Mouse (Mus musculus): ENCODE results near the gene Grk5.

The Grk5 gene

DNA sequence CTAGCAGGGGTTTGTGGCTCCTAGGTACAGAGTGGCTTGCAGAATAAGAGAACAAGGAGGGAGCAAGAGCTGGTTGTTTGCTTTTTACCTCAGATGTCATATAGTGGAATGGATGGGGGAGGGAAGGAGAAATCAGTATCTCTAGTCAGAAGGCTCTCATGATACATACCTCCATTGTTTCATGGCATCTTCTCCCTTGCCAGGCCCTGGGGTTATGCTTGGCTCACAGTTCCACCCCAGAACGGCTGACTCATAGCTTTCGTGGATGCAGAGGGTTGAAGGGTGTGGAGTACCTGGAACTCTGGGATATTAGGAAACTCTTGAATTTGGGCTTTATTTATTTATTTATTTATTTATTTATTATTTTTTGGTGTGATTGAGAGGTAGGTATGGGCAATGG is 84.0 kb downstream of the Grk5 start:
- no peak for DNase-seq (ENCODE audit: low spot score)

DNA sequence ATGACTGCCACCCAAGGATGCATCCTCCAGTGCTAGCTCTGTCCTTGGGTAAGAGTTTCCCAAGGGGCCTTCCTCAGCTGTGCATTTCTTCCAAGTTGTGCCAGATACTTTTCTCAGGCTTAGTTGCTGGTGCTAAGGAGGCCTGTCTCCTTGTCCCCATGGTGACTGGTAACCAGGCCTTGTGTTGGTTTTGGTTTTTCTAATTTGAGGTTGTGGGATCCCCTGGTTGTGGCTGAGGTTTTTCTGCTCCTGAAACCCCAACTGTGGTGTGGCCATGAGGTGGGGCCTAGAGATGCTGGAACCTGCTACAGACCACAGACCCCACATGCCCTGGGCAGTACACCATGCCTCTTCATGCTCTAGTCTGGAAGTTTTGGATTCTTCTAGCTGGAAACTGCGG is 90.0 kb downstream of the Grk5 start:
- no peak for DNase-seq (ENCODE audit: low spot score)

DNA sequence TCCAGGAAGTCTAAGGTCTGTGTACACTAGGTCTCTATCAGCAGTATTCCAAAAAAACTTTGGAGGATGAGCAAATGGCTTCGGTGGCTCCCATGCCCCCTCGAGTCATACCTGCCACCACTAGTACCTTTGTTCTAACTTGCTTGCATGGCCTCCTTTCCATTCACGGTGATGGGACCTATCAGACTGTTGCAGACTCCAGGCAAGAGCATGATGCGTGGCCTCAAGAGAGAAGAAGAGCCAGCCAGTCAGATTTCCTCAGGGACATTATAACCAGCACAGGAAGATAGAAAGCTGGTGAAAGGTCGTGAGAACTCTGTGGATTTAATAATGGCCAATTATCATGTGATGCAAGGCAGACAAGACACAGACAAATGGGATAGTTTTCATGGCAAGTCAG is 91.8 kb downstream of the Grk5 start:
- DNase-seq (ENCODE audit: low spot score): no peak

DNA sequence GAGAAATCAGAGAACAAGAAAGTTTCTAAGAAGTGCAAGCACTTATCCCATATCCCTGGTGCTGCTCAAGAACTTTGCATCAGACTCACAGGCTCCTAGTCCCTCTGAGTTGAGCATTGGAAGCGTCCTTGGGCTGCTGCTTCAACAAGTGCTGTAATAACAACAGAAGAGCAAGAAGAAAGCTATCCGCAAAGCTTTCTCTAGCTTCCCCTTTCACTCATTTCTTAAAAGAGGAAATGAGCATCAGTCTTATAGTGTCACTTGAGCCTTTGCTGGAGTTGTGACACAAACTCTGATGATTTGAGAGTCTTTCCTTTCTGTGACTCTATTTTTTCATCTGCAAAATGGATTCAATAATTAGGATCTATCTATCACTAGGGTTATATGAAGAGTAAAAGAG is 92.3 kb downstream of the Grk5 start:
- DNase-seq (ENCODE audit: low spot score): no peak

DNA sequence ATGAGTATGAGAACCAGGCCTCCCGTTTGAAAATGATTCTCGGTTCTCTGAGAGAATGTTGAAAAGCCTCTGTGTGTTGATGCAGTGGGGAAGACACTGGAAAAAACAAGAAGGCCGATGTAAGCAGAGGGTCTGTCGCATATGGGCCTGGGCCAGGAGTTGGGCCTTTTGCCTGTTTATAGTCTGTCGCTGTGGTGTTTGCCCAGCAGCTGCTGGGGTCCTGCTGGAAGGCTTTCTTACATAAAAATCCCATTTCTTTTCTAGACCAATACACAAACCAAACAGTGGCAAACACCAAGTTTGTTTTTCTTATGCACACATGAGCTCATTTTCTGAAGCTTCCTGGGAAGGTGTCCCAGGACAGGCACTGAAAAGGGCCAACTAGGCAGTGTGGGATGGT is 100.2 kb downstream of the Grk5 start:
- DNase-seq (ENCODE audit: low spot score): no peak

DNA sequence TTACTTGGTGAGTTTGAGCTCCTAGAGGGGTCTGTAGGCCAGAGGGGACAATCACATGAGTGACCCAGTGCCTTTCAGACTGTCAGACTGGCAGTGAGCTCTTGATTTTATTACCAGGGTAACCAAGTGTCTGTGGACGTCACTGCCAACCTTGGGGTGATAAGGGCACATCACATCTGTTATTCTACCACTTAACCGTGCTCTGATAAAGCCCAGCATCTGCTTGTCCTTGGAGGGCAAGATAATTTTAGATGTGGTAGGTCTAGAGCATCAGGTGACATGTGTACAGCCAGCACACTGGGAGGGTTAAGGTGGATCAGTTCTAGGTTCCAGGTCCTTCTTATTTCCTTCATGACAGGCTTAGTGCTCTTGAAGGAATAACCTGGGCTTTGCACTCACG is 104.7 kb downstream of the Grk5 start:
- no peak for DNase-seq (ENCODE audit: low spot score)

DNA sequence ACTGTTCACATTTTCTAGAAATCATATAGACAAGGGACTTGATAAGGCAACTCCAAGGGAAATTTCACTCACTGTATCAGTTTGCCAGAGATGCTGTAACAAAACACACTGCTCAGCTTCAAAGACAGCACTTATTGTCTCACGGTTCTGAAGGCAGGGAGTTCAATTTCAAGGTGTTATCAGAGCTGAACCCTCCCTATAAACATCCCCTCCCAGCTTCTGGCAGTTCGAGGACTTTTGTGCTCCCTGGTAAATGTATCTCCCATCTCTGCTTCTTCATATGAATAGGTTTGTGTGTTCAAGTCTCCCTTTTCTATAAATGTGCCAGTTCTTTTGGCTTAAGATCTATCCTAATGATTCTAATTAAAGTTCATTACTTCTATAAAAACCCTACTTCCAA is 105.3 kb downstream of the Grk5 start:
- DNase-seq (ENCODE audit: low spot score): no peak

DNA sequence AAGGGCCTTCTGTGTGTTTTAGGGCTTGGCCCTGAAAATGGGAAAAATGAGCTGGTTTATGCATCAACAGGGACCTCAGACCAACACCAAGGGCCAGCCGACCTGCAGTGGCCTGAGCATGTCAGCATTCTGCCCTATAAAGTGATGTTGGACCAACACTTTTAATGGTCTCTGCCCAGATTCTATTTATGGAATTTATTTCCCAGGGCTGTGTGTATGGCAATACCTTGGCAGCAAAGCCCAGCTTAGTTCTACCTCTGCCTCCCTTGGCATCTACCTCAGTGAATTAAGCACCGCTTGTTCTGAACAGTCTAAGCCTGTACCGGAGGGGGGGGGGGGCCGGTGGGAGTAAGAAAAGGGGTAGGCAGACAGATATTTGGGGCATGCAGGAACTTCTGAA is 108.2 kb downstream of the Grk5 start:
- no peak for DNase-seq (ENCODE audit: low spot score)

DNA sequence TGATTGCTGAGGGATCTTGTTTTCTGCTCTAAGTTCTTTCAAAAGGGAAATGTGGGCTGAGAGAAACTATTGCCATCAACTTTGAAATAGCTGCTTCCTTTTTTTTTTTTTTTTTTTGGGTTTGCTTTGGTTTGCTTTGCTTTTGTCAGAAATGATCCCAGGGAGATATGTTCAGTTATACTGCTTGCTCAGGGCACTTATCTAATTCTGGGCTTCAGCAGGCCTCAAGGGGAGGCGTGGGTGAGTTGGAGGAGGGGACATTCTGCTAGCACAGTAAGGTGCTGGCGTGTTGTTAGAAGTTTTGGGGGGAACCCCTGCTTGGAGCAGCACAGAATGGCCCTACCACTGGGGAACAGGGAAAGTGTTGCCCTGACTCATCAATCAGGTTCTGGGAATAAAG is 110.1 kb downstream of the Grk5 start:
- no peak for DNase-seq (ENCODE audit: low spot score)

DNA sequence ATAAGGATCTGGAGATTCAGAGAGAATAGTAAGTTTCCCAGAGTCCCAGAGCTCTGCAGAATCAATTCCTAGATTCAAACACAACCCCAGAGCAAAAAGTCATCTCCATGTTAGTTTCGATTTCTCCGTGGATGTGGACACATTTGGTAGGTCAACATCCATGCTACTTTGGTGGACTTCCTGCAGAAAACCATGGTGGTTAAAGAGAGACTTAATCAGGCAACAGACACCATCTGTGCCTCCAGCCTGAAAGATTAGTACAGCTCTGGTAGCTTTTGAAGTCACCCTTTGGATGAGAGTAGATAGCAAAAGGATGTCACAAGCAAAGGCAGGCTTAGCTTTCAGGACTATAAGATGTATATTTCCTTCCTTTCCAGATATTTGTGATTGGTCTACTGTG is 111.4 kb downstream of the Grk5 start:
- DNase-seq (ENCODE audit: low spot score): no peak

DNA sequence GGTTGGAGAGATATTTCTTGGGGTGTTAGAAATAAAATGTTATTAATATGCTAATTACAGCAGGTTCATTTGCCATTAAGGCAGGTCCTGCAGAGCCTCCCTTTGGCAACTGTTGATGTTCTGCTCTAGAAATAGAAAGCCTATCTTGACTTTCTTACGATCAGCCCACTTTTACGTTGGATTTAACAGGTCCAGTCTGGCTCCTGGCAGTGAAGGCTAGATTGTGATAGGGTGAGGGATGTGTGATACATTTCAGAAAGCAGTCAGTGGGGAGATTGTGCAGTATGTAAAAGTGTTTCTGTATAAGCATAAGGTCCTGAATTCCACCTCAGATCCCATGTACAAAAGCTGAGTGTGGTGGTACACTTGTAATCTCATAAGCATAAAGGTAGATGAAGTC is 119.7 kb downstream of the Grk5 start:
- no peak for DNase-seq (ENCODE audit: low spot score)

DNA sequence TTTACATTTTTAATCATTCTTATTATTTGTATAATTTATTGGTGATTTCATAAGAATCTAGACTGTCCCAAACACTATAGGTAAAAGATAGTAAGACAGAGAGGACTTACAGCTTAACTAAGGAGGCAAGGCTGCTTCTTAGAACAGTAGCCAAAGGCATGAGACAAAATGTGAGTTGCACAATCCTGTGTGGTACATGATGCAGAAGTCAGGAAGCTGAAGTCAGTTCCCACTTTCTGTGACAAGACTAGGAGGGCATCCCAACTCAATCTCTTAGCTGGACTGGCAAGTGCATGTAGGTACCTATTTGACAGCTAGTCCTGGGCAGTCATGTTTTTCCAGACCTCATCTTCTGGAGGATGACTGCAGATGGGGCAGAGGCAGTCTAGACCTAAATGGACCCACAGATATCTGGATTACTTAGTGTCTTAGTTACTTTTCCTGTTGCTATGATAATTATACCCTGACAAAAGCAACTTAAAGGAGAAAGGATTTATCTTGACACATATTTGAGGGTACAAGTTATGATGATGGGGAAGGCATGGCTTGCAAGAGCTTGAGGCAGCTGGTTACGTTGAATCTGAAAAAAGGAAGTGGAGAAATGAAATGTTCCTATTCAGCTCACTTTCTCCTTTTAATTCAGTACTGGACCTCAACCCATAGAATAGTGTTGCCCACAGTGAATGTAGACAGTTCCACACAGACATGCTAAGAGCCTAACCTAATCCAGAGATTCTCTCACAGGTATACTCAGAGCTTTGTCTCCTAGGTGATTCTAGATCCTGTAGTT is 128.1 kb downstream of the Grk5 start:
- DNase-seq (ENCODE audit: low spot score): no peak

DNA sequence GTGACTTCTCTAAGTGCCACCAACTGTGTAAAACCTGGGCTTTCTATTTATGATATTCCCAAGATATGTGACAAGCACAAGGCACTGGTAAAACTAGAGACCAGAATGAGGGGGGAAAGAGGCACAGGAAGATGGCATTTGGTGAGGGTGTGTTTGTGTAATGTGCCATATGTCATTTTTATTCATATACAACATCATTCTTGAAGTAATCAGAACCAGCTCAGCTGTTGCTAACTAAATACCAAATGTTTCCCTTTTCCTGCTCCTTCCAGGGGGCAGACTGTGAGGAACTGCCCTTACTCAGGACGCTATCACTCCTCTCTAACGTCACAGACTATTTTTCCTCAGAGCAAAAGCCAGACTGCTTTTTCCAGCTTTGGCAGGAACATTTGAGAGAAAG is 132.0 kb downstream of the Grk5 start:
- DNase-seq (ENCODE audit: low spot score): no peak

DNA sequence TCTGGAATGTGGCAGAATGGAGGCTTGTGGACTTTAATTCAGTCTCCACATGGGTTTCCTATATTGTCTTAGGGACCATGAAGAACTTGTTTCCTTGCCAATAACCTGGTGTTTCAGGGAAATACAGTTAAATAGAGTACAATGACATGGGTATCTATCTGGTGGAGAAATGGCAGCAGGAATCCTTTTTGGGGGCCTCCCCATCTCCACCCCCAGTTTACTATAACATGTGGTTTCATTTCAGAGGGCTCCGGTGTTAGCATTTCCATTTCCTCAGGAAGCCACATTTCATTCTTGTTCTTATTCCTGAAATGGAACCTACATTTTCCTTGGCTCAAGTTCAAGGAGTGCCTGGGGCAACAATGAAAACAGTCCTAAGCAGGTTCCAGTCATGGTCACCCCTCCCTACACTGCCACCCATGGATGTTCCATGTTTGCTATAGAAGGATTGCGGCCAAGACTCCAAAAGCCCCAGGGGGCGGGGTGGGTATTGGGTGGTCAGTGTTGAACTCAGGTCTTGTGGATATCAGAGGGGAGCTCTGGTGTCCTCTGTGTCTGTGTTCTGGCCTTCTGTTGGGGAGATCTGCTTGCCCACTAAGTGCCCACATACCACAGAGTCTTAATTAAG is 132.5 kb downstream of the Grk5 start:
- no peak for DNase-seq (ENCODE audit: low spot score)

DNA sequence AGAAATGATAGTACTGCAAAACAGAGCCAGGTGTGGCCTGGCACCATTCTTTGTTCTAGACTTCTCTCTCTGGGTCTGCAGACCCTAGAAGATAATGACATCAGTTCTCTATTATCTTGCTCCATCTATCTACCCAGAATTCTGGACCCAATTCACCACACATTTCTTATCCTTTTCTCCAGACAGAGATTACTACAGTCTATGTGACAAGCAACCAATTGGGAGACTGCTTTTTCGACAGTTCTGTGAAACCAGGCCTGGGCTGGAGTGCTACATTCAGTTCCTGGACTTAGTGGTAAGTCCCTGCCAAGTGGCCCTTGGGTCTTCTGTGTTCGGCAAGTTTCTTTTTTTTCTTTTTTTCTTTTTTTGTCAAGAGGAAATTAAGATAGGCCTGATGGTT is 142.0 kb downstream of the Grk5 start:
- no peak for DNase-seq (ENCODE audit: low spot score)

DNA sequence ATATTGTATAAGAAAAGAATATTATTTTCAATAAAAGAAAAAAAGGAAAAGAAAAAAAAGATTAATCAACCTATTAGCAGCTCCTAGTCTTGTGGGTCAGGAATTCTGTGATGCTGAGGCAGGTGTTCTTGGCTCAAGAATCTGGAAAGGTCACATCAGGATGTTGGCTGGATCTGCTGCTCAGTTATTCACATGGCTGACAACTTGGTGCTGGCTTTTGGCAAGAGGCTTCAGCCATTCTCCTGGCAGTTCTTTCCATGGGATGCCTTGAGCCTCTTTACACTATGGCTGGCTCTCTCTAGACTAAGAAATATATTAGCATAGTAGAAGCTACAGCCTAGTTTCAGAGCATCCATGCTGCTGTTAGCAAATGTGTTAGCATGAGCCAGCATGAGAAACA is 149.6 kb downstream of the Grk5 start:
- DNase-seq (ENCODE audit: low spot score): no peak

DNA sequence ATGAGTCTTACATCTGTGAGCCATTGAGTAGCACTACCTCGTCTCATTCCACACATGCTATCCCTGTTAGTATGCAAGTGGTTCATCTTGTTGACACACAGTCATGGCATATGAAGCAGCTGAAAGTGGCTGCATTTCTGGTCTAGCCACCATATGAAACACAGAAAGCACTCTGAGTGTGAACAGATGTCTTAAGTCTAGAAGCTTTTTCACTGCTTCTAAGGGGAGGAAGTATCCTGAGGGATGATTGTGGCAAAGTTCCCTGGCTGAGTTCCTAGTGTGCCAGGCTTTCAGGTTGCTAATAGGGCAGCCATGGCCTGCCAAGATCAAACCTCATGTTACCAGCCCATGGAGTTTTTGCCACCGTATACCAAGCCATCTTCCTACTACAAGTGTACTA is 159.1 kb downstream of the Grk5 start:
- no peak for DNase-seq (ENCODE audit: low spot score)

DNA sequence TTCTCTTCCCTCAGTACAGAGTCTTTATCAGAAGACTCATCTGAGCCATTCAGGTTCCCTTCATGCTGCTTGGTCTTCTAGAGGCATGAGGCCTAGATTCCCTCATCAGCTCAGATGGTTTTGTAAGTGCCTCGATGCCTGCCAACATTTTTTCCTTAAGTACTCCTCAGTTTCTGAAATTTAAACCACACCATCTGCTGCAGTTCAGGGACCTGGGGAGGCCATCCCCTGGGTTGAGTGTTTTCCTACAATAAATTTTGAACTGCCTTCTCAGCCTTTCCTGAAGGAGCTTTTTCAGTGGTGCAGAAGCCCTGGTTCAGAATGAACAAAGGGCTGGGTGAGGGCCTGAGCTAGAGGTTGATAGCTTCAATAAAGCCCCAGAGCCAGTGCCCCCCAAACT is 159.9 kb downstream of the Grk5 start:
- no peak for DNase-seq (ENCODE audit: low spot score)

DNA sequence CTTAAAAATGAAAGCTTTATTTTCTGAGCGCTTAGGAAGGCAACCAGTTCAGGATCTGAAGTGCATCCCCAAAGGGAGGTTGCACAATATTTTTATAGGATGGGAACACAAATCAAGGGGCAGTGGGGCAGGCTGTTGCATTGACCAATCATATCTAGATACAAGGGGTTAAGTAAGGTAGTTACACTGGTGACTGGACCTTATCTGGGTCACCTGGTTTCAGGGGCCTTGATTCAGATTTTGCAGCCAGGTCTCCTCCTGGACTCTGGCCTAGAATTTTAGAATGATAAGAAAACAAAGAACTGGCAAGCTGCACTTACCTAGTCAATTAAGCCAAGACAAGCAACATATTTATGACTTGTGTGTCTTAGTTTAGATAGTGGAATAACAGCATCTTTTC is 161.6 kb downstream of the Grk5 start:
- DNase-seq (ENCODE audit: low spot score): no peak

DNA sequence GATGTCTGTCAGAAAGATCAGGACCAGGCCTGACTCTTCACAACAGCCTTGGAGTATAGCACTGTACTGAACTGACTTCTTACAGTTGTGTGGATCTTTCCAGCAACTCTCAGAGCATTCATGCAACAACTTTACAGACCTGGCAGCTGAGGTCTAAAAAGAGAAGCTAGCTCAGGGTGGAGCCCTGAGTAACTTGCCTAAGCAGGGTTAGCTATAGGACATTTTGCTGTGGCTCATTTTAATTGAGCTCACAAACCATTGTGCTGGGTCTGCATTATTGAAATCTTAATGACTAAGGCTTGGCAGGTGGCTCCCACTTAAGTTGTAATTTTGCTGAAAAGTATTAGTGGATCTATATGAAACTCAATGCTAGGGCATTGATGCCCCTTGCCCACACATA is 162.5 kb downstream of the Grk5 start:
- no peak for DNase-seq (ENCODE audit: low spot score)

DNA sequence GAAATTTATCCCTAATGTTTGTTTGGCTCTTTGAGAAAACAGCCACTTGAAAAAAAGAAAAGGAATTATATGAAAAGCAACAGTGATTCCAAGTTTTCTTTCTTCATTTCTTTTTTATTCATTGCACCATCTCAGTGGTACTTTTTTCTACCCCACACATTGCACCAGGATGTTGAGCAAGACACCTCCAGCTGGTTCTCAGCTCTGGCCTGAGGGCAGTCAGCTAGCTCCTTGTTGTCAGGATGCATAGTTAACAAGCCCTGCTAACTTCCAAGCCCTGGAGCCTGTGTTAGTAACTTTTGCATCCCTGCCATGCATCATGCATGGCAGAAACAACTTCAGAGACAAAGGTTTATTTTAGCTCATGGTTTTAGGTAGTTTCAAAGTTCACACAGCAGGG is 163.2 kb downstream of the Grk5 start:
- DNase-seq (ENCODE audit: low spot score): no peak

DNA sequence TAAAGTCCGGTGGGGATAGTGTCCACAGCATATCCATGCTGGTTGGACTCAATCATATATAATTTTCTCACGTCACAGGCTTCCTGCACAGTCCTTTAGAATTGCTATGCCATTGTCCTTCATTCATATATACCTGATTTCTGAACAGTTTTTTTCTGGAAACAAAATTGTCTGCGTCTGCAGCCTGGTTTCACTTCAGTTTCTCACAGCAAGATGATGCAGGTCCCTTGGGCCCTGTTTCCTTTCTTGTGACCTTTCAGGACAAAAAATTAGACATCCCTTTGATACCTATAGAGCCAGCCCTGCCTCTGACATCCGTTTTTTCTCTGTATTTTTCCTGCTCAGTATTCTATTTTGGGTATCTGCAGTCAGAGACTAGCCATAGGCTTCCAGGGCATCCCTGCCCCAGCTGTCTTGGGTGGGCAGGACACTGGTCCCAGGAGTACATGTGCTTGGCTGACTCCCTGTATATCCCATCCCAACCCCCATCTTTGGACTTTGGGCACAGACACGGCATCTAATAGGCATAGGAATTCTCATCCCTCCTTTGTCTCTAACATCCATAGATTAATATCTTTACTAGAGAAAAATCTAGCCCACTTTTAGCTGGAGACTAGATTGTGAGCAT is 167.3 kb downstream of the Grk5 start:
- no peak for DNase-seq (ENCODE audit: low spot score)

DNA sequence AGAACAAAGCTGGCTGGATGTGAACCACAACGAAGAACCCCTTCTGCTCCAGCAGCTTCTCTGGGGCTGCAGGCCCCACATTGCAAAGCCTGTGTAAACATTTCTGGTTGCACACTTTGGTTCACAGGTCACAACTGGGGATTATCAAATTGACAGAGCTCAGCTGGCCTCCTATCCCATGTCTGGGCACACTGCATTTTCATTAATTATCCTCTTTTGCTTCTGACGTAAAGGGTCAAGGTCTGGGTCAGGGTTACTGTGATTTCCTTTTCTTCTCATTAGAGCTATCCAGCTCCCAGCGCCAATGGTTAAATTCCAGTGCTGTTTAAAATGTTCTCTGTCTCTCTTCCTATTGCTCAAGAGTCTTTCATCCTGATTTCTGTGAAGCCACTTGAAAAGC is 168.0 kb downstream of the Grk5 start:
- peak; percentile 70 for DNase-seq (ENCODE audit: low spot score)

DNA sequence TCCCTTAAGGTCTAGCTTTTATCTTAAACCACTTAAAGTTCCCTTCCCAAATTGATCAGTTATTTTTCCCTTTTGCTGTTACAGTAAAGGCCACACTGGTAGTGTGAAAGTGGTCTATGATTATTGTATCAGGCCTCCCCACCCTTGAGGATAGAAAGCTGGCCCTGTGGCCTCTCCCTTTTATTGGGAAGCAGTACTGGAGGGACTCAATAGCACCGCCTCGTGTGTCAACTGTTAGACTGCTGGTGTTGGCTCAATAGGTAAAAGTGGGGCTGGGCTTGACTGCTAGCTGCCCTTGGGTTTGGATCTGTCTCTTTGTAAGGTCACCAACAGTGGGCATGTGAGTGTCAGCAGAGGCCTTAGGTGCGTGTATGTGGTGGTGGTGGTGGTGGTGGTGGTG is 174.8 kb downstream of the Grk5 start:
- DNase-seq (ENCODE audit: low spot score): no peak
